In the genomic region with DNA sequence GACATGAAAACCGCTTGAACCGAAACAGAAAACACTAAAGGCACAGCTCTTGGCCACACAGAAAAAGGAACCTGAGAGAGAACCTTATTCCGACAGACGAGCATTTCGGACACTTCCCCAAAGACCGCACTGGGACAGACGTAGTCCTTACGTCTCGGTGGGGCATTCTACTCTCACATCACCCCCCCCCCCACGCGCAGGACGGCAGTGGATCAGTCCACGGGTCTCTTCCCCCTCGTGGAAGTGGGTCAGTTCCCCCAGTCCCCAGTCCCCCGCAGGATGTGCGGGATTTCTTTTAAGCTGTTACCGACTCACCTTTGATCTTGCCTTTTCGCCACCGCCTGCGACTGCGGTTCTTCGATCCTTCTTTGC, we compare ENCODE assay signal across 8 mouse cellular contexts. TPM values are rescaled to one million over a fixed set of nuclear protein-coding genes. Genes with fewer than 3 reads are reported as not detected.
DNase-seq lines count a peak whose midpoint lies in the region; ATAC-seq and TF ChIP-seq lines count a peak whose summit lies in the region.

No protein-coding gene starts in this region.

- no peaks in the 10 kb centered on the region for H3K27me3 ChIP-seq in C2C12 (ENCODE audit: control insufficient read depth, insufficient read depth, insufficient read length)
- H3K27me3 ChIP-seq in forebrain, embryonic 11.5 days (ENCODE audit: control insufficient read depth, insufficient read depth, low read length), result no peaks in the 10 kb centered on the region; the same call in 1 of the 2 replicates
- H3K27me3 ChIP-seq in liver, embryonic 12.5 days (replicated peaks), result 0 out of 2 replicates have a peak, but pooled peaks cover 3% of the 10 kb centered on the region
- no peaks in the 10 kb centered on the region for H3K27me3 ChIP-seq in stomach, embryonic 15.5 days (replicated peaks)

- peak overlapping the region; percentile 30 for H3K4me3 ChIP-seq in C2C12 (ENCODE audit: insufficient read depth, poor library complexity, severe bottlenecking)
- peak overlapping the region; percentile 63 for H3K4me3 ChIP-seq in forebrain, embryonic 11.5 days (ENCODE audit: low read depth, low read length)
- H3K4me3 ChIP-seq in liver, embryonic 12.5 days, result peak overlapping the region; percentile 72
- peak overlapping the region; percentile 79 for H3K4me3 ChIP-seq in stomach, embryonic 15.5 days (replicated peaks)

- no peaks in the 10 kb centered on the region for H3K79me2 ChIP-seq in C2C12 (ENCODE audit: control insufficient read depth, insufficient read depth)

- H3ac ChIP-seq in C2C12 (ENCODE audit: control insufficient read depth, insufficient read length, low read depth), result no peak overlapping the region

- no peak for TF ChIP-seq CTCF in C2C12 (IDR thresholded peaks at IDR 0.05; ENCODE audit: control insufficient read depth, insufficient read depth, insufficient read length)

- no peak overlapping the region for H3K27ac ChIP-seq in forebrain, embryonic 11.5 days (ENCODE audit: low read depth, low read length)
- peak overlapping the region; percentile 49 for H3K27ac ChIP-seq in liver, embryonic 12.5 days
- H3K27ac ChIP-seq in stomach, embryonic 15.5 days, result peak overlapping the region; percentile 37

- H3K4me2 ChIP-seq in forebrain, embryonic 11.5 days (ENCODE audit: low read depth, low read length, severe bottlenecking), result peak overlapping the region; percentile 90
- peak overlapping the region; percentile 98 for H3K4me2 ChIP-seq in liver, embryonic 12.5 days
- peak overlapping the region; percentile 80 for H3K4me2 ChIP-seq in stomach, embryonic 15.5 days

- DNase-seq in embryo, embryonic 11 days, result peak; percentile 21
- DNase-seq in embryo, embryonic 10.5 days (ENCODE audit: low spot score), result no peak
- DNase-seq in forebrain, embryonic 11.5 days (ENCODE audit: low spot score), result no peak
- no peak for DNase-seq in layer of hippocampus, postnatal 10 days (ENCODE audit: low spot score in 2 of 2)
- no peak for DNase-seq in yolk sac, embryonic 10.5 days (ENCODE audit: low spot score)

- H3K9me3 ChIP-seq in forebrain, embryonic 11.5 days (ENCODE audit: control insufficient read depth, low read length), result no peaks in the 10 kb centered on the region
- no peaks in the 10 kb centered on the region for H3K9me3 ChIP-seq in liver, embryonic 12.5 days (replicated peaks)
- no peaks in the 10 kb centered on the region for H3K9me3 ChIP-seq in stomach, embryonic 15.5 days

- 3% methylated on average over 22 of the region's 22 CpGs for WGBS in forebrain, embryonic 11.5 days
- 1% methylated on average over 22 of the region's 22 CpGs for WGBS in liver, embryonic 12.5 days (ENCODE audit: insufficient replicate concordance)
- WGBS in stomach, embryonic 15.5 days, result 0% methylated on average over 22 of the region's 22 CpGs

- no peaks in the 10 kb centered on the region for H3K79me3 ChIP-seq in C2C12 (ENCODE audit: low read depth)

- ATAC-seq in forebrain, embryonic 11.5 days (replicated peaks; ENCODE audit: low FRiP score), result no peak
- ATAC-seq in liver, embryonic 12.5 days, result peak; percentile 13; the same call in 1 of the 2 replicates
- ATAC-seq in stomach, embryonic 15.5 days (ENCODE audit: insufficient read depth, low FRiP score, low read depth), result peak; percentile 13; the same call in 1 of the 2 replicates

- no peaks in the 10 kb centered on the region for H3K36me3 ChIP-seq in C2C12 (ENCODE audit: control insufficient read depth, insufficient read depth)
- H3K36me3 ChIP-seq in forebrain, embryonic 11.5 days (ENCODE audit: control insufficient read depth, insufficient read depth, low read length), result no peaks in the 10 kb centered on the region
- no peaks in the 10 kb centered on the region for H3K36me3 ChIP-seq in liver, embryonic 12.5 days
- H3K36me3 ChIP-seq in stomach, embryonic 15.5 days, result no peaks in the 10 kb centered on the region

- peaks cover 2% of the 10 kb centered on the region; the same call in 1 of the 2 replicates for H3K4me1 ChIP-seq in forebrain, embryonic 11.5 days (replicated peaks; ENCODE audit: control insufficient read depth, insufficient read depth, low read length)
- peaks cover 47% of the 10 kb centered on the region for H3K4me1 ChIP-seq in liver, embryonic 12.5 days
- peaks cover 30% of the 10 kb centered on the region for H3K4me1 ChIP-seq in stomach, embryonic 15.5 days

- H3K9ac ChIP-seq in forebrain, embryonic 11.5 days (ENCODE audit: low read length), result peak overlapping the region; percentile 64
- H3K9ac ChIP-seq in liver, embryonic 12.5 days, result peak overlapping the region; percentile 78
- H3K9ac ChIP-seq in stomach, embryonic 15.5 days, result peak overlapping the region; percentile 47

TF ChIP-seq in C2C12, 6 proteins besides CTCF, POLR2A, EP300 and RAD21:
- TF ChIP-seq MAX (IDR thresholded peaks at IDR 0.05), result no peak
- no peak for TF ChIP-seq MYOG (IDR thresholded peaks at IDR 0.05; ENCODE audit: control insufficient read depth, extremely low read depth, insufficient read length)
- TF ChIP-seq FOSL1 (IDR thresholded peaks at IDR 0.05; ENCODE audit: insufficient read depth, low read length, poor library complexity, severe bottlenecking), result no peak
- TF ChIP-seq USF1 (IDR thresholded peaks at IDR 0.05; ENCODE audit: low read depth), result no peak
- TF ChIP-seq MYOD1 (IDR thresholded peaks at IDR 0.05; ENCODE audit: control insufficient read depth, insufficient read length, low read depth), result no peak
- TF ChIP-seq CEBPB (IDR thresholded peaks at IDR 0.05; ENCODE audit: low read depth), result no peak

RNA-seq across cellular contexts. Expression of a gene that starts 3.3 kb away (rescaled TPM):
- polyA plus RNA-seq in C2C12 (2012; fragmentation: generic; extraction: Trizol), result 3.0 TPM
- 3.0 and 3.8 TPM in 2 replicates for polyA plus RNA-seq in forebrain, embryonic 11.5 days (2014; fragmentation: Nextera tagmentation; extraction: Ambion mirVana)
- 2.9 and 3.3 TPM in 2 replicates for polyA plus RNA-seq in liver, embryonic 12.5 days (2016; fragmentation: Nextera tagmentation; extraction: Ambion mirVana)
- polyA plus RNA-seq in stomach, embryonic 15.5 days (2015; fragmentation: Nextera tagmentation; extraction: Ambion mirVana), result 8.3 and 8.4 TPM in 2 replicates
- 1 to 10 TPM; 5.5 to 6.8 TPM for total RNA-seq in layer of hippocampus, postnatal 10 days (2021)

RNA-seq across cellular contexts. Expression of a gene that starts 17.5 kb away (rescaled TPM):
- polyA plus RNA-seq in C2C12 (2012; fragmentation: generic; extraction: Trizol), result not detected
- 0.69 TPM in 1 of 2 replicates, not detected in the other for polyA plus RNA-seq in forebrain, embryonic 11.5 days (2014; fragmentation: Nextera tagmentation; extraction: Ambion mirVana)
- 0.30 TPM in 1 of 2 replicates, not detected in the other for polyA plus RNA-seq in liver, embryonic 12.5 days (2016; fragmentation: Nextera tagmentation; extraction: Ambion mirVana)
- 0.36 and 0.42 TPM in 2 replicates for polyA plus RNA-seq in stomach, embryonic 15.5 days (2015; fragmentation: Nextera tagmentation; extraction: Ambion mirVana)
- total RNA-seq in layer of hippocampus, postnatal 10 days (2021), result not detected

RNA-seq across cellular contexts. Expression of a gene that starts 25.6 kb away (rescaled TPM):
- polyA plus RNA-seq in C2C12 (2012; fragmentation: generic; extraction: Trizol), result 0.08 TPM
- polyA plus RNA-seq in forebrain, embryonic 11.5 days (2014; fragmentation: Nextera tagmentation; extraction: Ambion mirVana), result 0.28 TPM in 1 of 2 replicates, not detected in the other
- polyA plus RNA-seq in liver, embryonic 12.5 days (2016; fragmentation: Nextera tagmentation; extraction: Ambion mirVana), result not detected in 2 replicates
- polyA plus RNA-seq in stomach, embryonic 15.5 days (2015; fragmentation: Nextera tagmentation; extraction: Ambion mirVana), result 107 and 419 TPM in 2 replicates
- total RNA-seq in layer of hippocampus, postnatal 10 days (2021), result not detected

Comparison
In these comparisons a context has a peak if more than half of its experiments do, and no peak if none do; other contexts are left out.
1. RNA of a gene that starts 25.6 kb away (polyA plus RNA-seq): 107 to 419 TPM in stomach, embryonic 15.5 days; 0.28 TPM in forebrain, embryonic 11.5 days, 0.08 TPM in C2C12 (single experiment) and not detected in liver, embryonic 12.5 days; every median in the first group is over 10 times any median in the second.
2. Peak in every context shown above with its lines, with median percentiles within 50 percentile points of each other: H3K4me3 ChIP-seq, H3K4me2 ChIP-seq and H3K9ac ChIP-seq.